Mouse (Mus musculus): ENCODE results near the gene E130208F15Rik. TPM values are rescaled to one million over a fixed set of nuclear protein-coding genes. Genes with fewer than 3 reads are reported as not detected.

Gene E130208F15Rik
- total RNA-seq, 2 experiments from 2014 or later: 0.35 to 0.56 TPM

Other genes with a start within 250 kb of the E130208F15Rik start
- 1 to 10 TPM; 4.1 to 6.0 TPM for gene Zfp82, start 248.8 kb upstream of the E130208F15Rik start, total RNA-seq (2021)
- gene Gm26920, start 231.3 kb upstream of the E130208F15Rik start, total RNA-seq (2021): 1 to 10 TPM in 1 of 2 experiments, not detected in 1; 1.5 TPM
- gene Zfp566, start 231.2 kb upstream of the E130208F15Rik start, total RNA-seq (2021): 1 to 10 TPM; 5.6 to 7.7 TPM
- 10 to 100 TPM; 64.8 to 75.6 TPM for gene Zfp260, start 227.0 kb upstream of the E130208F15Rik start, total RNA-seq (2021)
- 10 to 100 TPM; 31.3 to 36.0 TPM for gene Zfp382, start 199.8 kb upstream of the E130208F15Rik start, total RNA-seq (2021)
- gene Zfp146, start 152.0 kb upstream of the E130208F15Rik start, total RNA-seq (2021): 10 to 100 TPM; 48.4 to 48.7 TPM
- gene Cox7a1, start 137.6 kb upstream of the E130208F15Rik start, total RNA-seq (2021): 1 to 10 TPM; 4.7 to 5.8 TPM
- 100 to 1,000 TPM; 174 to 176 TPM for gene Capns1, start 122.9 kb upstream of the E130208F15Rik start, total RNA-seq (2021)
- gene Polr2i, start 89.8 kb upstream of the E130208F15Rik start, total RNA-seq (2021): 10 to 100 TPM; 58.0 to 60.0 TPM
- 100 to 1,000 TPM; 127 to 141 TPM for gene Tbcb, start 89.5 kb upstream of the E130208F15Rik start, total RNA-seq (2021)
- not detected for gene Ovol3, start 86.0 kb upstream of the E130208F15Rik start, total RNA-seq (2021)
- gene Thap8, start 41.6 kb upstream of the E130208F15Rik start, total RNA-seq (2021): under 1 TPM; 0.26 to 0.37 TPM
- 1 to 10 TPM; 1.1 to 1.9 TPM for gene Wdr62, start 41.3 kb upstream of the E130208F15Rik start, total RNA-seq (2021)
- 100 to 1,000 TPM; 443 to 457 TPM for gene Clip3, start 30.0 kb upstream of the E130208F15Rik start, total RNA-seq (2021)
- 10 to 100 TPM; 67.0 to 68.5 TPM for gene Alkbh6, start 13.0 kb upstream of the E130208F15Rik start, total RNA-seq (2021)
- gene Syne4, start 6.9 kb upstream of the E130208F15Rik start, total RNA-seq (2021): 10 to 100 TPM; 13.8 to 15.6 TPM
- 1 to 10 TPM; 6.4 to 7.5 TPM for gene Sdhaf1, start 2.2 kb downstream of the E130208F15Rik start, total RNA-seq (2021)
- 10 to 100 TPM; 33.5 to 36.4 TPM for gene Lrfn3, start 41.0 kb downstream of the E130208F15Rik start, total RNA-seq (2021)
- gene Tyrobp, start 92.0 kb downstream of the E130208F15Rik start, total RNA-seq (2021): 10 to 100 TPM; 29.8 to 30.7 TPM
- 1 to 10 TPM in 1 of 2 experiments, not detected in 1; 1.8 TPM for gene Hcst, start 98.1 kb downstream of the E130208F15Rik start, total RNA-seq (2021)
- 1 to 10 TPM; 3.9 to 4.1 TPM for gene Nfkbid, start 100.0 kb downstream of the E130208F15Rik start, total RNA-seq (2021)
- 1,000 to 10,000 TPM; 1,233 to 1,333 TPM for gene Aplp1, start 123.8 kb downstream of the E130208F15Rik start, total RNA-seq (2021)
- gene Kirrel2, start 135.9 kb downstream of the E130208F15Rik start, total RNA-seq (2021): 1 to 10 TPM; 8.2 to 8.3 TPM
- under 1 TPM; 0.44 to 0.52 TPM for gene Nphs1, start 136.6 kb downstream of the E130208F15Rik start, total RNA-seq (2021)
- gene Prodh2, start 171.9 kb downstream of the E130208F15Rik start, total RNA-seq (2021): not detected
- gene Arhgap33, start 213.3 kb downstream of the E130208F15Rik start, total RNA-seq (2021): 100 to 1,000 TPM; 179 to 187 TPM
- gene Hspb6, start 230.4 kb downstream of the E130208F15Rik start, total RNA-seq (2021): 1 to 10 TPM; 3.7 to 4.3 TPM
- gene Proser3, start 230.6 kb downstream of the E130208F15Rik start, total RNA-seq (2021): 1 to 10 TPM; 3.8 TPM
- 10 to 100 TPM; 56.8 to 60.4 TPM for gene Lin37, start 238.1 kb downstream of the E130208F15Rik start, total RNA-seq (2021)
- 10 to 100 TPM; 64.4 to 71.5 TPM for gene U2af1l4, start 241.6 kb downstream of the E130208F15Rik start, total RNA-seq (2021)
- gene Gm49396, start 241.6 kb downstream of the E130208F15Rik start, total RNA-seq (2021): 1 to 10 TPM; 7.5 to 8.1 TPM
- 10 to 100 TPM; 87.7 to 94.4 TPM for gene Psenen, start 241.9 kb downstream of the E130208F15Rik start, total RNA-seq (2021)
- 1 to 10 TPM; 2.9 to 4.7 TPM for gene Igflr1, start 243.7 kb downstream of the E130208F15Rik start, total RNA-seq (2021)